In the genomic region with DNA sequence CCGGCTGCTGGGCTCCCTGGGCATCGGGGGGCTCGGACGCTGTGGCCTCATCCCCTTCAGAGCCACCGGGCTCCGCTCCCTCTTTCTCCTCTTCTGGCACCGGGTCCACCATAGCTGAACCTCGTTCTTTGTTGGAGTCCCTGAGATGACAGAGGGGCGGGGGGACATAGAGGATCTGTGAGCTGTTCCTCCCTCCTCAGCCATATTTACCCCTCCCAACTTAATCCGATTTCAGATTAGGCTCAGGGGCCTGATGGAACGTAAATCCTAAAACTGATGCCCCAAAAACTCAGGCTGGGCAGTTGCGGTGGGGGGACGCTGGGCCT, we compare ENCODE assay signal across 9 mouse cellular contexts. TPM values are rescaled to one million over a fixed set of nuclear protein-coding genes. Genes with fewer than 3 reads are reported as not detected.
DNase-seq lines count a peak whose midpoint lies in the region; ATAC-seq and TF ChIP-seq lines count a peak whose summit lies in the region.
"Had no signal": no experiment of that assay in that cellular context is flagged by ENCODE, and none has a peak within 500 bp of the region (broad histone marks: within the 10 kb centered on the region; RNA-seq: fewer than 3 reads in every experiment).

No protein-coding gene starts in this region.

- DNase-seq in heart, adult 11 months: no peak
- no peak for DNase-seq in yolk sac, embryonic 10.5 days (ENCODE audit: low spot score)
- DNase-seq in adrenal gland, adult 18-20 months (ENCODE audit: low spot score in 2 of 2): no peak
- no peak for DNase-seq in embryo, embryonic 10.5 days (ENCODE audit: low spot score)

- 5% methylated on average over 13 of the region's 13 CpGs for WGBS in heart, embryonic 13.5 days
- 6% methylated on average over 13 of the region's 13 CpGs for WGBS in forebrain, embryonic 15.5 days
- WGBS in liver, embryonic 15.5 days (ENCODE audit: insufficient replicate concordance): 4% methylated on average over 13 of the region's 13 CpGs

- H3K4me3 ChIP-seq in heart, embryonic 13.5 days: peak overlapping the region; percentile 60
- peak overlapping the region; percentile 78 for H3K4me3 ChIP-seq in ES-Bruce4 (ENCODE audit: low read depth, low read length)
- H3K4me3 ChIP-seq in forebrain, embryonic 15.5 days: peak overlapping the region; percentile 75
- H3K4me3 ChIP-seq in liver, embryonic 15.5 days (replicated peaks): peak overlapping the region; percentile 50; the same call in 1 of the 2 replicates

- no peaks in the 10 kb centered on the region for H3K36me3 ChIP-seq in heart, embryonic 13.5 days
- no peaks in the 10 kb centered on the region for H3K36me3 ChIP-seq in ES-Bruce4 (ENCODE audit: control insufficient read depth, insufficient read depth, low read length, poor library complexity, severe bottlenecking)
- peaks cover 48% of the 10 kb centered on the region for H3K36me3 ChIP-seq in forebrain, embryonic 15.5 days
- H3K36me3 ChIP-seq in liver, embryonic 15.5 days (replicated peaks): no peaks in the 10 kb centered on the region

- no peaks in the 10 kb centered on the region for H3K9me3 ChIP-seq in heart, embryonic 13.5 days
- H3K9me3 ChIP-seq in ES-Bruce4 (replicated peaks; ENCODE audit: control insufficient read depth, insufficient read depth, low read length, poor library complexity, severe bottlenecking): peaks cover 4% of the 10 kb centered on the region
- H3K9me3 ChIP-seq in forebrain, embryonic 15.5 days: peaks cover 30% of the 10 kb centered on the region
- H3K9me3 ChIP-seq in liver, embryonic 15.5 days (replicated peaks): no peaks in the 10 kb centered on the region

- H3K27ac ChIP-seq in heart, embryonic 13.5 days (replicated peaks): no peak overlapping the region
- H3K27ac ChIP-seq in ES-Bruce4 (ENCODE audit: insufficient read depth, low read length): no peak overlapping the region
- H3K27ac ChIP-seq in forebrain, embryonic 15.5 days (replicated peaks): peak overlapping the region; percentile 98
- no peak overlapping the region for H3K27ac ChIP-seq in liver, embryonic 15.5 days (replicated peaks)

- ATAC-seq in heart, embryonic 13.5 days (ENCODE audit: extremely low read depth, insufficient number of reproducible peaks, low FRiP score, low TSS enrichment): no peak
- ATAC-seq in forebrain, embryonic 15.5 days (replicated peaks): peak; percentile 9; the same call in 1 of the 2 replicates
- no peak for ATAC-seq in liver, embryonic 15.5 days (ENCODE audit: insufficient read depth)

- peaks cover 33% of the 10 kb centered on the region for H3K4me1 ChIP-seq in heart, embryonic 13.5 days
- no peaks in the 10 kb centered on the region for H3K4me1 ChIP-seq in ES-Bruce4 (ENCODE audit: control insufficient read depth, insufficient read depth, low read length)
- peaks cover 17% of the 10 kb centered on the region for H3K4me1 ChIP-seq in forebrain, embryonic 15.5 days
- H3K4me1 ChIP-seq in liver, embryonic 15.5 days (replicated peaks): peaks cover 27% of the 10 kb centered on the region

- H3K27me3 ChIP-seq in heart, embryonic 13.5 days (replicated peaks): peaks cover 97% of the 10 kb centered on the region
- H3K27me3 ChIP-seq in ES-Bruce4 (ENCODE audit: control insufficient read depth, insufficient read depth, low read length, poor library complexity, severe bottlenecking): peaks cover 28% of the 10 kb centered on the region
- H3K27me3 ChIP-seq in forebrain, embryonic 15.5 days: no peaks in the 10 kb centered on the region
- H3K27me3 ChIP-seq in liver, embryonic 15.5 days: peaks cover 93% of the 10 kb centered on the region

- peak overlapping the region; percentile 44; the same call in 1 of the 2 replicates for H3K9ac ChIP-seq in heart, embryonic 13.5 days
- peak overlapping the region; percentile 74 for H3K9ac ChIP-seq in ES-Bruce4 (ENCODE audit: low read depth, poor library complexity, severe bottlenecking)
- peak overlapping the region; percentile 88 for H3K9ac ChIP-seq in forebrain, embryonic 15.5 days (replicated peaks)
- H3K9ac ChIP-seq in liver, embryonic 15.5 days: no peak overlapping the region

- H3K4me2 ChIP-seq in heart, embryonic 13.5 days: peak overlapping the region; percentile 89
- H3K4me2 ChIP-seq in forebrain, embryonic 15.5 days (replicated peaks): peak overlapping the region; percentile 53
- peak overlapping the region; percentile 71; the same call in 1 of the 2 replicates for H3K4me2 ChIP-seq in liver, embryonic 15.5 days

- TF ChIP-seq POLR2A in ES-Bruce4 (IDR thresholded peaks at IDR 0.05; ENCODE audit: insufficient read depth, low read length): no peak

- TF ChIP-seq CTCF in ES-Bruce4 (IDR thresholded peaks at IDR 0.05; ENCODE audit: low read depth, low read length): no peak

- TF ChIP-seq EP300 in ES-Bruce4 (IDR thresholded peaks at IDR 0.05; ENCODE audit: insufficient read depth, low read depth, low read length): no peak

RNA-seq across cellular contexts. Expression of gene Ccdc177, which starts 1.1 kb away (rescaled TPM):
- 0.03 TPM in 1 of 2 replicates, not detected in the other for polyA plus RNA-seq in heart, embryonic 13.5 days (2015; fragmentation: Nextera tagmentation; extraction: Ambion mirVana)
- not detected in 2 replicates for polyA plus RNA-seq in ES-Bruce4 (2011; ENCODE audit: insufficient read depth, insufficient read length, low read depth, missing spikeins)
- polyA plus RNA-seq in forebrain, embryonic 15.5 days (2015; fragmentation: Nextera tagmentation; extraction: Ambion mirVana): 6.2 and 7.4 TPM in 2 replicates
- polyA plus RNA-seq in liver, embryonic 15.5 days (2015; fragmentation: Nextera tagmentation; extraction: Ambion mirVana): not detected in 2 replicates
- not detected for total RNA-seq in adrenal gland, adult 18-20 months (2021)
- total RNA-seq: gastrocnemius, adult 8-10 months had no signal

RNA-seq across cellular contexts. Expression of gene Susd6, which starts 31.0 kb away (rescaled TPM):
- 13.6 and 14.3 TPM in 2 replicates for polyA plus RNA-seq in heart, embryonic 13.5 days (2015; fragmentation: Nextera tagmentation; extraction: Ambion mirVana)
- polyA plus RNA-seq in ES-Bruce4 (2011; ENCODE audit: insufficient read depth, insufficient read length, low read depth, missing spikeins): 56.0 and 57.0 TPM in 2 replicates
- 13.9 and 14.3 TPM in 2 replicates for polyA plus RNA-seq in forebrain, embryonic 15.5 days (2015; fragmentation: Nextera tagmentation; extraction: Ambion mirVana)
- polyA plus RNA-seq in liver, embryonic 15.5 days (2015; fragmentation: Nextera tagmentation; extraction: Ambion mirVana): 13.7 and 15.8 TPM in 2 replicates
- total RNA-seq in adrenal gland, adult 18-20 months (2021): 10 to 100 TPM; 48.2 to 56.2 TPM
